Mouse (Mus musculus): ENCODE measurements around the gene Dlx6. TPM values are rescaled to one million over a fixed set of nuclear protein-coding genes. Genes with fewer than 3 reads are reported as not detected.

The Dlx6 gene
- polyA plus RNA-seq, 1 experiment = not detected

DNA sequence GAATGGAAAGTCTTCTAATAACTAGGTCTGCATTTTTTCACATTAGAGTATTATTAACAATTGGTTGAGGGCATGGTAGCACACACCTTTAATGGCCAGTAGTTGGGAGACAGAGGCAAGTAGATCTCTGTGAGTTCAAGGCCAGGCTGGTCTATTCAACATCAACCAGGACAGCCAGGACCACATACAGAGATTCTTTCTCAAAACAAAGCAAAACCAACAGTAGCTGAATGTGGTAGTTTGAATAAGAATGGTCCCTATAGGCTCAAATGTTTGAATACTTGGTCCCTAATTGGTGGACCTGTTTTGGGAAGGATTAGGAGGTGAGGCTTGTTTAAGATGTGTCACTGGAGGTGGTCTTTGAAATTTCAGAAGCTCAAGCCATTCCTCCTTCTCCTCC is 37.8 kb upstream of the Dlx6 start:
- no peaks in the 10 kb centered on the region for H3K27me3 ChIP-seq (ENCODE audit: control insufficient read depth, insufficient read depth, insufficient read length)
- no peak overlapping the region for H3ac ChIP-seq (ENCODE audit: control insufficient read depth, insufficient read length)
- H3K36me3 ChIP-seq (ENCODE audit: control insufficient read depth, insufficient read depth) = no peaks in the 10 kb centered on the region
- TF ChIP-seq MAX (IDR thresholded peaks at IDR 0.05; ENCODE audit: low read depth) = no peak
- TF ChIP-seq POLR2A (IDR thresholded peaks at IDR 0.05; ENCODE audit: insufficient read length, low read depth) = no peak
- TF ChIP-seq CEBPB (IDR thresholded peaks at IDR 0.05; ENCODE audit: insufficient read depth, poor library complexity, severe bottlenecking) = no peak
- TF ChIP-seq POLR2AphosphoS2 (IDR thresholded peaks at IDR 0.05; ENCODE audit: insufficient read length, low read depth) = no peak
- TF ChIP-seq USF1 (IDR thresholded peaks at IDR 0.05; ENCODE audit: low read depth) = no peak
- no peak for TF ChIP-seq SRF (IDR thresholded peaks at IDR 0.05; ENCODE audit: control insufficient read depth, insufficient read length, low read depth)
- no peak for TF ChIP-seq MYOG (IDR thresholded peaks at IDR 0.05; ENCODE audit: control insufficient read depth in 1 of 3, insufficient read depth in 1 of 3, insufficient read length in 2 of 3, low read depth in 2 of 3)
- TF ChIP-seq TCF3 (IDR thresholded peaks at IDR 0.05; ENCODE audit: insufficient read length, low read depth) = no peak
- TF ChIP-seq MYOD1 (IDR thresholded peaks at IDR 0.05; ENCODE audit: control insufficient read depth in 1 of 3, insufficient read length in 2 of 3, low read depth in 2 of 3) = no peak
- no peak for TF ChIP-seq REST (IDR thresholded peaks at IDR 0.05; ENCODE audit: insufficient read depth, insufficient read length)
- no peak for TF ChIP-seq TCF12 (IDR thresholded peaks at IDR 0.05; ENCODE audit: insufficient read depth, poor library complexity, severe bottlenecking)
- TF ChIP-seq E2F4 (IDR thresholded peaks at IDR 0.05; ENCODE audit: insufficient read depth) = no peak
- H3K79me2 ChIP-seq (ENCODE audit: control insufficient read depth, insufficient read depth) = no peaks in the 10 kb centered on the region
- H3K4me2 ChIP-seq (ENCODE audit: low read depth) = no peak overlapping the region
- no peak overlapping the region for H3K4me3 ChIP-seq

DNA sequence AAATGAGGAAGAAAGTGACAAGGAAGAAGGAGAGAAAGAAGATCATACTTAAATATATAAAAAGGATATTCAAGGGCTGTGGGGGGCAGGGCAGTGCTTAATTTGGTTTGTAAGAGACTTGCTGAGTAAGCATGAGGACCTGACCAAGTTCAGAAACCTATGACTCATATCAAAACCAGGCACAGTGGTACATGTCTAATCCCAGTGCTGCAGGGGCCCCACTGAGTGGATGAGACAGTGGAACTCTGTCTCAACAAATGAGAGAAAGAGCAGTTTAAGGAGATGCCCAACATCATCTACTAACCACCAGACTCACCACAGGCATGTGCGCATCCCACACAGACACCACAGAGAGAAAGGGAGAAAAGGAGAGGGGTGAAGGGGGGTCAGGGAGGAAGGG is 36.3 kb upstream of the Dlx6 start:
- Histone ChIP-seq H3K4me3 (no peak overlapping the region), H3ac (ENCODE audit: control insufficient read depth, insufficient read length) (no peak overlapping the region), H3K36me3 (ENCODE audit: control insufficient read depth, insufficient read depth) (no peaks in the 10 kb centered on the region), H3K4me2 (ENCODE audit: low read depth) (no peak overlapping the region), H3K79me2 (ENCODE audit: control insufficient read depth, insufficient read depth) (no peaks in the 10 kb centered on the region), H3K27me3 (ENCODE audit: control insufficient read depth, insufficient read depth, insufficient read length) (no peaks in the 10 kb centered on the region)
- no peak for TF ChIP-seq CEBPB (IDR thresholded peaks at IDR 0.05; ENCODE audit: insufficient read depth, poor library complexity, severe bottlenecking)
- no peak for TF ChIP-seq TCF3 (IDR thresholded peaks at IDR 0.05; ENCODE audit: insufficient read length, low read depth)
- TF ChIP-seq TCF12 (IDR thresholded peaks at IDR 0.05; ENCODE audit: insufficient read depth, poor library complexity, severe bottlenecking) = no peak
- TF ChIP-seq SRF (IDR thresholded peaks at IDR 0.05; ENCODE audit: control insufficient read depth, insufficient read length, low read depth) = no peak
- no peak for TF ChIP-seq POLR2AphosphoS2 (IDR thresholded peaks at IDR 0.05; ENCODE audit: insufficient read length, low read depth)
- TF ChIP-seq REST (IDR thresholded peaks at IDR 0.05; ENCODE audit: insufficient read depth, insufficient read length) = no peak
- no peak for TF ChIP-seq MAX (IDR thresholded peaks at IDR 0.05; ENCODE audit: low read depth)
- TF ChIP-seq MYOD1 (IDR thresholded peaks at IDR 0.05; ENCODE audit: control insufficient read depth in 1 of 3, insufficient read length in 2 of 3, low read depth in 2 of 3) = no peak
- TF ChIP-seq POLR2A (IDR thresholded peaks at IDR 0.05; ENCODE audit: insufficient read length, low read depth) = no peak
- TF ChIP-seq E2F4 (IDR thresholded peaks at IDR 0.05; ENCODE audit: insufficient read depth) = no peak
- no peak for TF ChIP-seq USF1 (IDR thresholded peaks at IDR 0.05; ENCODE audit: low read depth)
- no peak for TF ChIP-seq MYOG (IDR thresholded peaks at IDR 0.05; ENCODE audit: control insufficient read depth in 1 of 3, insufficient read depth in 1 of 3, insufficient read length in 2 of 3, low read depth in 2 of 3)

DNA sequence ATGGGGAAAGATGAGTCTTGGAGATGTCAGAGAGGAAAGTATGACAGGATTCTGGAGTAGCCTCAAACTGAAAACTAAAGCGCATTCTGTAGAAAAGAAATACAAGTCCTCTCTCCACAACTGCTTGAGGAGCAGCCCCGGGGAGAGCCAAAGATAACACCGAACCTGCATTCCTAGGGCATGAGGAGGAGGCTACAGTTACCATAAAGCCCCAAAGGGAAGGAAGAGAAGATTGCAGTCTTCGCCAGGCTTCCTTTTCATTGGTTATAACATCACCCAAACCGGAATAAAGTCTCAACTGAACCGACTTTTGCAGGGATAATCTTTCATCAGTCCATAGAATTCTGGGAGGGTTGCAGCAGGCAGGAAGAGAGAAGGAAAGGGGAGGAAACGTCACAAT is 32.7 kb upstream of the Dlx6 start:
- no peak overlapping the region for H3ac ChIP-seq (ENCODE audit: control insufficient read depth, insufficient read length)
- no peak overlapping the region for H3K4me3 ChIP-seq
- no peaks in the 10 kb centered on the region for H3K27me3 ChIP-seq (ENCODE audit: control insufficient read depth, insufficient read depth, insufficient read length)
- TF ChIP-seq REST (IDR thresholded peaks at IDR 0.05; ENCODE audit: insufficient read depth, insufficient read length) (no peak), TCF3 (IDR thresholded peaks at IDR 0.05; ENCODE audit: insufficient read length, low read depth) (no peak), MYOD1 (IDR thresholded peaks at IDR 0.05; ENCODE audit: control insufficient read depth in 1 of 3, insufficient read length in 2 of 3, low read depth in 2 of 3) (no peak), TCF12 (IDR thresholded peaks at IDR 0.05; ENCODE audit: insufficient read depth, poor library complexity, severe bottlenecking) (no peak), POLR2A (IDR thresholded peaks at IDR 0.05; ENCODE audit: insufficient read length, low read depth) (no peak), MAX (IDR thresholded peaks at IDR 0.05; ENCODE audit: low read depth) (no peak), SRF (IDR thresholded peaks at IDR 0.05; ENCODE audit: control insufficient read depth, insufficient read length, low read depth) (no peak), E2F4 (IDR thresholded peaks at IDR 0.05; ENCODE audit: insufficient read depth) (no peak), USF1 (IDR thresholded peaks at IDR 0.05; ENCODE audit: low read depth) (no peak), MYOG (IDR thresholded peaks at IDR 0.05; ENCODE audit: control insufficient read depth in 1 of 3, insufficient read depth in 1 of 3, insufficient read length in 2 of 3, low read depth in 2 of 3) (no peak), CEBPB (IDR thresholded peaks at IDR 0.05; ENCODE audit: insufficient read depth, poor library complexity, severe bottlenecking) (no peak), POLR2AphosphoS2 (IDR thresholded peaks at IDR 0.05; ENCODE audit: insufficient read length, low read depth) (no peak)
- peak overlapping the region; percentile 61 for H3K4me2 ChIP-seq (ENCODE audit: low read depth)
- H3K36me3 ChIP-seq (ENCODE audit: control insufficient read depth, insufficient read depth) = no peaks in the 10 kb centered on the region
- H3K79me2 ChIP-seq (ENCODE audit: control insufficient read depth, insufficient read depth) = no peaks in the 10 kb centered on the region

DNA sequence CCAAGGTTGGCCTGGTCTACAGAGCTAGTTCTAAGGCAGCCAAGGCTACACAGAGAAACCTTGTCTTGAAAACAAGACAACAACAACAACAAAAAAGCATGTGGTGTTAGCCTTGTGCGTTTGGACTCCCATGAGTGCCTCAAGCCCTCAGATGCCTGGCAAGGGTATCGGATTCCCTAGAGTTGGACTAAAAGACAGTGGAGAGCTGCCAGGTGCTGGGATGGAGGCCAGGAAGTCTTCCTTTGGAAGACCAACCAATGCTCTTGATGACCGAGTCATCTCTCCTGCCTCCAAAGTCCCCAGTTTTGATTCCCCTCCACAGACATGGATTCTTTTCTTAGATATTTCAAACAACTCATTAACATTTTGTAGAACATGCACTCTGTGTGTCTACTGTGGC is 29.8 kb upstream of the Dlx6 start:
- Histone ChIP-seq H3K4me3 (no peak overlapping the region), H3K36me3 (ENCODE audit: control insufficient read depth, insufficient read depth) (no peaks in the 10 kb centered on the region), H3K27me3 (ENCODE audit: control insufficient read depth, insufficient read depth, insufficient read length) (no peaks in the 10 kb centered on the region), H3K79me2 (ENCODE audit: control insufficient read depth, insufficient read depth) (no peaks in the 10 kb centered on the region), H3ac (ENCODE audit: control insufficient read depth, insufficient read length) (no peak overlapping the region), H3K4me2 (ENCODE audit: low read depth) (no peak overlapping the region)
- TF ChIP-seq USF1 (IDR thresholded peaks at IDR 0.05; ENCODE audit: low read depth) = no peak
- TF ChIP-seq TCF12 (IDR thresholded peaks at IDR 0.05; ENCODE audit: insufficient read depth, poor library complexity, severe bottlenecking) = no peak
- no peak for TF ChIP-seq MYOG (IDR thresholded peaks at IDR 0.05; ENCODE audit: control insufficient read depth in 1 of 3, insufficient read depth in 1 of 3, insufficient read length in 2 of 3, low read depth in 2 of 3)
- no peak for TF ChIP-seq MYOD1 (IDR thresholded peaks at IDR 0.05; ENCODE audit: control insufficient read depth in 1 of 3, insufficient read length in 2 of 3, low read depth in 2 of 3)
- no peak for TF ChIP-seq POLR2AphosphoS2 (IDR thresholded peaks at IDR 0.05; ENCODE audit: insufficient read length, low read depth)
- no peak for TF ChIP-seq TCF3 (IDR thresholded peaks at IDR 0.05; ENCODE audit: insufficient read length, low read depth)
- no peak for TF ChIP-seq SRF (IDR thresholded peaks at IDR 0.05; ENCODE audit: control insufficient read depth, insufficient read length, low read depth)
- no peak for TF ChIP-seq MAX (IDR thresholded peaks at IDR 0.05; ENCODE audit: low read depth)
- no peak for TF ChIP-seq E2F4 (IDR thresholded peaks at IDR 0.05; ENCODE audit: insufficient read depth)

All from myocyte (in vitro differentiated cells).